Mouse (Mus musculus) CD4-positive, CD25-positive, alpha-beta regulatory T cell, adult 4 months (primary cell): ENCODE results near the gene Smg6. TPM values are rescaled to one million over a fixed set of nuclear protein-coding genes. Genes with fewer than 3 reads are reported as not detected.
"Not testable (repeated sequence)": the region's sequence is repeated elsewhere in the genome, so short reads cannot be mapped to it uniquely, and the experiment has no call there.

Experiments
- ATAC-seq: one replicate; pipeline ENCODE4 v1.8.0; 2017
- polyA plus RNA-seq, 2 experiments: library from polyadenylated mRNA; unstranded; fragments of 100-300 nt; shearing (Covaris generic); gene quantifications; one replicate each; pipeline ENCODE4 v1.2.1; 2017

Smg6 gene
- polyA plus RNA-seq, 2 experiments from 2014 or later: 16.5 to 21.8 TPM

- ATAC-seq: no peak
These were observed 70.9 kb downstream of the Smg6 start for GRCm38 (mm10) chr11:74996482-74996881.

- no peak for ATAC-seq
These were observed 75.4 kb downstream of the Smg6 start for GRCm38 (mm10) chr11:75000869-75001653.

GRCm38 (mm10) chr11:75008270-75008669 is 82.6 kb downstream of the Smg6 start:
- no peak for ATAC-seq

GRCm38 (mm10) chr11:75009537-75009936 is 83.9 kb downstream of the Smg6 start:
- not testable (repeated sequence) for ATAC-seq

GRCm38 (mm10) chr11:75012997-75013694 is 87.5 kb downstream of the Smg6 start:
- peak; percentile 91 for ATAC-seq

- no peak for ATAC-seq
These were observed 88.4 kb downstream of the Smg6 start for GRCm38 (mm10) chr11:75013764-75014695.

- ATAC-seq: no peak
These were observed 89.2 kb downstream of the Smg6 start for GRCm38 (mm10) chr11:75014816-75015215.

- no peak for ATAC-seq
These were observed 89.8 kb downstream of the Smg6 start for GRCm38 (mm10) chr11:75015453-75015871.

GRCm38 (mm10) chr11:75016309-75016860 is 90.8 kb downstream of the Smg6 start:
- ATAC-seq: no peak

- ATAC-seq: no peak
These were observed 92.2 kb downstream of the Smg6 start for GRCm38 (mm10) chr11:75017831-75018230.

- ATAC-seq: no peak
These were observed 101.4 kb downstream of the Smg6 start for GRCm38 (mm10) chr11:75026977-75027376.

GRCm38 (mm10) chr11:75027616-75028015 is 102.0 kb downstream of the Smg6 start:
- ATAC-seq: no peak

GRCm38 (mm10) chr11:75031251-75031650 is 105.6 kb downstream of the Smg6 start:
- ATAC-seq: no peak

GRCm38 (mm10) chr11:75032946-75033345 is 107.3 kb downstream of the Smg6 start:
- ATAC-seq: no peak

- no peak for ATAC-seq
These were observed 108.0 kb downstream of the Smg6 start for GRCm38 (mm10) chr11:75033581-75034067.

- ATAC-seq: no peak
These were observed 108.5 kb downstream of the Smg6 start for GRCm38 (mm10) chr11:75034104-75034503.

GRCm38 (mm10) chr11:75044333-75044732 is 118.7 kb downstream of the Smg6 start:
- no peak for ATAC-seq

- ATAC-seq: no peak
These were observed 120.2 kb downstream of the Smg6 start for GRCm38 (mm10) chr11:75045822-75046221.

GRCm38 (mm10) chr11:75046638-75047037 is 121.0 kb downstream of the Smg6 start:
- ATAC-seq: no peak

GRCm38 (mm10) chr11:75047066-75047465 is 121.4 kb downstream of the Smg6 start:
- ATAC-seq: no peak

GRCm38 (mm10) chr11:75047736-75048407 is 122.2 kb downstream of the Smg6 start:
- no peak for ATAC-seq

GRCm38 (mm10) chr11:75049146-75049545 is 123.5 kb downstream of the Smg6 start:
- ATAC-seq: no peak
